Mouse (Mus musculus) brown adipose tissue, adult 24 weeks (tissue): ENCODE measurements at regions not wholly inside any gene's neighbourhood (a gene's known extent, or its start where the extent isn't known, plus 50 kb on each side); places are given as distances from the start of the nearest gene placed in this dataset.
A peak's percentile ranks its signal among the peaks of the same experiment; 100 is the strongest.

Experiments used
- H3K27ac ChIP-seq: fragments of 200-500 bp; replicated peaks from 2 replicates; pipeline ENCODE4 v1.5.1; 2012; ENCODE audit warnings: low read depth, mild to moderate bottlenecking, low read length
- H3K4me1 ChIP-seq: fragments of 200-500 bp; 2 replicates; pipeline ENCODE4 v1.6.1; 2012; ENCODE audit warnings: low read length, mixed read lengths; ENCODE audit not compliant: control insufficient read depth, insufficient read depth, insufficient read length
- H3K4me3 ChIP-seq: fragments of 200-500 bp; 2 replicates; pipeline ENCODE4 v1.5.1; 2012; ENCODE audit warnings: low read depth, mild to moderate bottlenecking, low read length, moderate library complexity; ENCODE audit not compliant: insufficient read depth

DNA sequence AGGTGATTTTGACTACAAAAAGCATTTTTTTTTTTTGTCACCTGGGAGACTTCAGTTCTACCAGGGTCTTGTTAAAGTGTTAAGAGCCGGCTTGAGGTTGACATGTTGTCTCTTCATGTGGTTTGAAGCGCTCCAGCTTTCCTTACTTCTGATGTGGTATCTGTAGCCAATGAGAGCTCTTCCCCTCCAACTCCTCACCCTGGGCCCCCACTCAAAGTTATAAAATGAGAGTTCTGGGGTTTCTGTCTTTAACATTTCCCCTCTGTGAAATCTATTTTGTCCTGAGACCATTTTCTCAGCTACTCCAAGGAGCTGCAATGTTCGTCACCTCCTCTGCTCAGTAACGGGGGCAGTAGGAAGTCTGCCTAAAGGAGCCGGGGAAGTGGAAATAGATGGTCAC is 369.1 kb downstream of the Cog6 start:
- Histone ChIP-seq H3K27ac (no peak overlapping the region), H3K4me3 (no peak overlapping the region), H3K4me1 (peaks cover 28% of the 10 kb centered on the region)

DNA sequence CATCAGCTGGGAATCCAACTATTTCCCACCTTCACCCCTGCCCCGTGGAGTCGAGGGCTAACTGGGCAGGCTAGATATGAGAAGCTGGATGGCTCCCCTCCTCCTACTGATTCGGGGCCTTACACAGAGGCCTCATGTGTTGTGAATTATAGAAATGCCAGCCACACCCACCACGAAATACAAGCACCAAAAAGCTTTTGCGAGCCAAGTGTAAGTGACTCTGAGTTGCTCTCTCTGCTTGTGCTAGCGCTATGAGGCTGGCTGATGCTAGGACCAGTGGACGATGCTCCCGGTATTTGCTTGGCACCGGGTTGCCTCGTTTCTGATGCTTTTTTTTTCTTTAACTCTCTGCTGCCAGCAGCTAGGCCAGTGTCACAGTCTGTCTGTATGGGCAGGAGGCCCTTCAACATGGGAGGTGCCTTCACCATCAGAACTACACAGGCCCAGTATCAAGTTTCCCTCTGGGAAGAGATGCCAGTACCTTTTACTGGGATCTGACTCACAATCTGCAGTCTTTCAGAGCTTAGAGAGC is 369.8 kb downstream of the Cog6 start:
- Histone ChIP-seq H3K27ac (no peak overlapping the region), H3K4me1 (peaks cover 32% of the 10 kb centered on the region), H3K4me3 (no peak overlapping the region)

DNA sequence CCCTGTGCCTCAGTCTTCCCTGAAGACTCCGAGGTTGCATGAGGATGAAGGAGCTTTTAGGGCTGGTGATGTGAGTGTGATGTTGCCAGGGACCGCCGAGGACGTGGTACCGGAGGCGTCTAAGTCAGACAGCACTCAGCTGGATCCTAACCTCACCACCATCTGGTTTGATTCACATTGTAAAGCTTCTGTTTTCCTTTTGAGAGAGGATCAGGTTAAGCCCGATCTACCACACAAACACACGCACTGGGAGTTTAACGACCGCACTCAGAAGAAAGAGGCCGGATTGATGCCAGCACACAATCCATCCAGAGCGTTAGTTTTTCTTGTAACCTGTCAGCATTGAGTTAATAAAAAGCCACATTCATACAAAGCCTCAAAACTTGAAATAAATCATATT is 371.9 kb downstream of the Cog6 start:
- Histone ChIP-seq H3K27ac (no peak overlapping the region), H3K4me1 (peaks cover 35% of the 10 kb centered on the region), H3K4me3 (no peak overlapping the region)

GRCm38 (mm10) chr3:52644178-52645128 is 372.6 kb downstream of the Cog6 start:
- Histone ChIP-seq H3K27ac (peak overlapping the region; percentile 85), H3K4me3 (no peak overlapping the region)

GRCm38 (mm10) chr3:52643796-52644177 is 373.2 kb downstream of the Cog6 start:
- H3K27ac ChIP-seq: peak overlapping the region; percentile 85
- H3K4me1 ChIP-seq: peaks cover 37% of the 10 kb centered on the region
- no peak overlapping the region for H3K4me3 ChIP-seq

More at GRCm38 (mm10) chr3:52644178-52645128, 372.6 kb downstream of the Cog6 start:
- peaks cover 39% of the 10 kb centered on the region for H3K4me1 ChIP-seq

GRCm38 (mm10) chr3:52643100-52643551 is 373.9 kb downstream of the Cog6 start:
- Histone ChIP-seq H3K4me1 (peaks cover 35% of the 10 kb centered on the region), H3K4me3 (no peak overlapping the region), H3K27ac (peak overlapping the region; percentile 71)

DNA sequence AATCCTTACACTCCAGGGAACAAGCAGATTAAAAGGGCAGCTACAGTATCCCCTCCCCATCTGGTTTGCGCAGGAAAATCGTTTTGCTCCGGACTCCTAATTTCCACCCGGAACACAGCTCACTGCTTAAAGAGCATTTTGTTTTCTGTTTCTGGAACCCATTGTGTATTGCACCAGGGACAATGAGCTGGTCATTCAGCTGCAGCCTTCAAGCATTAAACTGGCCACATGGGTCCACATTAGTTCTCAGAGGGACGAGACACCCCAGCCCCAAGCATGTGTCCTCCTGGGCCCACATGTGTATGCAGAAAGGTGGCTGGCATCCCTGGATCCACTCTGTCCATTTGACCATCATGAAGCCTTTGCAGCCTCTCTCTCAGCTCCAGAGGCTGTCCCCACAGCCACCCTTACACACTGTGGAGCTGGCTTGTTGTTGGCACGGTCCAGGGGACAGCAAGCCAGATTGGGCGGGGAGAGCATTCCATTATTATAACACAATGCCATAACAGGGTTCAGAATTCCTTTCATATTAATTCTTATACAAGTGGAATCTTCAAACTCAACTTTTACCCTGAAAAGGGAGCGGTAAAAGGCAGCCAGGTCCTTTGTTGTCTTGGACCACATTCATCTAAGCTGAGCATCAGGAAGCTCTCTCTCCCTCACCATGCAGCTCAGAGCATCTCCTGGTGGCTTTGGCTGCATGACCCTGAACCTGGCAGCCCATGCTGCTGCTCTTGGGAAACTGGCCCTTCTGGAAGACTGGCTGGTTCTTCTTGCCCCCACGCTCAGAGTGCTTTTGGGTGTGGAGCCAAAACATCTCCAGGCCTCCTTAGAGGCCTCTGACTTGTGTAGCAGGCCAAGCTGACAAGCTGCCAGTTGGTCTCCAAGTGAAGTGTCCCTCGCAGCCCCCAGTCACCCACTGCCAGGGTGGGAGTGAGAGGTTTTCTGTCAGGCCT is 373.4 kb downstream of the Foxo1 start:
- peak overlapping the region; percentile 81 for H3K27ac ChIP-seq

GRCm38 (mm10) chr3:52640250-52641147 is 372.4 kb downstream of the Foxo1 start:
- Histone ChIP-seq H3K4me1 (peaks cover 35% of the 10 kb centered on the region), H3K27ac (peak overlapping the region; percentile 81), H3K4me3 (no peak overlapping the region)

More for the DNA sequence above, 373.4 kb downstream of the Foxo1 start:
- Histone ChIP-seq H3K4me1 (peaks cover 35% of the 10 kb centered on the region), H3K4me3 (no peak overlapping the region)

- H3K4me1 ChIP-seq: peaks cover 31% of the 10 kb centered on the region
- H3K4me3 ChIP-seq: no peak overlapping the region
- H3K27ac ChIP-seq: no peak overlapping the region
Observed at GRCm38 (mm10) chr3:52638816-52639215, 370.7 kb downstream of the Foxo1 start.

DNA sequence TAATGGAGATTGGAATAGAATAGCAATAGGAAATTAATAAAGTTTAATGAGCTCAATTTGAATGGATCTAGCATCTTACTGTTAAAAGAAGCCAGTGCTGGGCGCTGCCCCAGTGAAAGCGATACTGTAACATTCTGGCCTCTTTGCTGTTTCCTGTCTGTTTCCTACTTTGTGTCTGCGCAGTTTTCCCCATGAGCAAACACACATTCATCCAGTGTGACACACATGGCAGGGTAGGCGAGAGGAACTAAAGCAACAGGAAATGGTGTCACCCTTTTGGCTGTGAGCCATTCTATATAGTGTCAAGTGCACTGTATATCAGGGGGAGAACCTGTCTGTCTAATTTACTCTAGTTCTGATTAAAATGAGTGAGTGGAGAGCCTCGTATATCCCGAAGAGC is 366.2 kb downstream of the Foxo1 start:
- no peak overlapping the region for H3K4me3 ChIP-seq
- peaks cover 12% of the 10 kb centered on the region; the same call in 1 of the 2 replicates for H3K4me1 ChIP-seq
- 0 out of 2 replicates have a peak overlapping the region, but pooled peaks have one; percentile 12 for H3K27ac ChIP-seq

DNA sequence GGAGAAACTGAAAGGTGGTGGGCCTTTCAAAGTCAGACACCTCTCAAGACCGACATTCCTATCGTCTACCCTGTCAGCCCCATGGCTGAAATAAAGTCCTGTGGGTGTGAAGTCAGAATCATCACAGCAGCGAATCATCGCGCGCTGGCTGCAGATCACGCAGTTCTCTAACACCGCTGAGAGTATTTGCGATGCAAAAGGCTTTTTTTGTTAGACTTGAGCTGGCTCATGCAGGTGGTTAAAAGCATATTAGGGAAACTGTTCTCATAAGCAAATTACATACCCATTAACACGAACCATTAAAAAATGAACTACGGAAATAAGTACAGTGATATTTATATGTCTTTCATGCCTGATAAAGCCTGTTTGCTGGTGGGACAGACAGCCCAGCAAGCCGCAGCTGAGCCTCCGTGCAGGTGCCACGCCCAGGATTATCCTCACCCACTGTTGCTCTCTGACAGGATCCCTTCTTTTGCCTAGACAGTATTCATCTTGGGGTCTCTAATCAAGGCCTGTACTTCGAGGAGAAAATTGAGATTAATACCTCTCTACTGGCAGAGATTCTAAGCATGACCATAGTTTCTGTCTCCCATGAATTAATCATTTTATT is 365.5 kb downstream of the Foxo1 start:
- no peak overlapping the region for H3K27ac ChIP-seq
- H3K4me1 ChIP-seq: peaks cover 12% of the 10 kb centered on the region; the same call in 1 of the 2 replicates

GRCm38 (mm10) chr3:52632635-52633034 is 364.5 kb downstream of the Foxo1 start:
- peaks cover 12% of the 10 kb centered on the region; the same call in 1 of the 2 replicates for H3K4me1 ChIP-seq
- H3K27ac ChIP-seq: no peak overlapping the region
- H3K4me3 ChIP-seq: no peak overlapping the region

More for the DNA sequence above, 365.5 kb downstream of the Foxo1 start:
- H3K4me3 ChIP-seq: no peak overlapping the region

DNA sequence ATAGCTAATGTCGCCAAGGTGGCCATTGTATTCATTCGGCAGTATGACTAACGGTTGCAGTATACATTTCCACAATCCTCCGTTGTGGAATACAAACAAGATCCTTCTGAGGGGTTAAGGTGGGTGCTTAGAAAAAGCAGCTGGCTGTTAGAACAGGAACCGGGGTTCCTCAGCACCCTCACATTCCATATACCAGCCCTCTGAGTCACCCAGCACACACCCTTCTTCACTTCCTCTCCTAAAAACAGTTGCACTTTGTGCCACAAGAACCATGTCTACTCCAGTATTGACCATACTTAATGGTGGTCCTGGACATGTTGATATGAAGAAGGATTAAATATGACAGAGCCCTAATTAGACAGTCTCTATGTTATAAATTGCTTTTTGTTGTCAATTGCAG is 362.1 kb downstream of the Foxo1 start:
- peaks cover 14% of the 10 kb centered on the region; the same call in 1 of the 2 replicates for H3K4me1 ChIP-seq
- no peak overlapping the region for H3K4me3 ChIP-seq
- H3K27ac ChIP-seq: 0 out of 2 replicates have a peak overlapping the region, but pooled peaks have one; percentile 18
